Mouse (Mus musculus) MEL (cell line): ENCODE data around the gene Impdh1. TPM values are rescaled to one million over a fixed set of nuclear protein-coding genes. Genes with fewer than 3 reads are reported as not detected.

Experiments used
- DNase-seq: peaks from one replicate; pipeline ENCODE4 v3.0.0; 2011; ENCODE audit warnings: low read depth, low spot score
- H3K27ac ChIP-seq: 2 replicates; pipeline ENCODE4 v1.5.1; 2012; ENCODE audit warnings: low read depth, mild to moderate bottlenecking, control low read depth, low read length, moderate library complexity; ENCODE audit not compliant: control insufficient read depth
- H3K27me3 ChIP-seq, 2 experiments: fragments of 150-350 bp in 1 of 2; sonication (generic) in 1 of 2; 2 replicates each; pipeline ENCODE4 v1.6.1; 2012; ENCODE audit warnings: low read length in 2 of 2, mild to moderate bottlenecking in 2 of 2, improper control_type of control experiment in 1 of 2, moderate library complexity in 1 of 2; ENCODE audit not compliant: insufficient read depth in 2 of 2, control insufficient read depth in 1 of 2
- H3K36me3 ChIP-seq, 2 experiments: 2 replicates each; pipeline ENCODE4 v1.6.1; 2012 to 2014; ENCODE audit warnings: low read length in 2 of 2, improper control_type of control experiment in 1 of 2, inconsistent platforms in 1 of 2, mild to moderate bottlenecking in 1 of 2; ENCODE audit not compliant: insufficient read depth in 2 of 2, control insufficient read depth in 1 of 2
- H3K4me1 ChIP-seq, 2 experiments: fragments of 150-350 bp in 1 of 2; sonication (generic) in 1 of 2; 2 replicates each; pipeline ENCODE4 v1.6.1; 2012; ENCODE audit warnings: low read length in 2 of 2, improper control_type of control experiment in 1 of 2, mild to moderate bottlenecking in 1 of 2; ENCODE audit not compliant: insufficient read depth in 2 of 2, control insufficient read depth in 1 of 2
- H3K4me3 ChIP-seq, 2 experiments: fragments of 150-350 bp in 1 of 2; sonication (generic) in 1 of 2; 2 replicates each; pipeline ENCODE4 v1.5.1; 2012; ENCODE audit warnings: low read depth in 2 of 2, low read length in 2 of 2, mild to moderate bottlenecking in 2 of 2, moderate library complexity in 2 of 2, control low read depth in 1 of 2, improper control_type of control experiment in 1 of 2; ENCODE audit not compliant: control insufficient read depth in 1 of 2, insufficient read depth in 1 of 2
- H3K79me2 ChIP-seq: 2 replicates; pipeline ENCODE4 v1.6.1; 2012; ENCODE audit warnings: mild to moderate bottlenecking, low read length, moderate library complexity; ENCODE audit not compliant: control insufficient read depth, poor library complexity, insufficient read depth
- H3K9ac ChIP-seq: 2 replicates; pipeline ENCODE4 v1.6.1; 2012; ENCODE audit warnings: low read depth, mild to moderate bottlenecking, control low read depth, low read length, moderate library complexity; ENCODE audit not compliant: control insufficient read depth, poor library complexity, severe bottlenecking
- H3K9me3 ChIP-seq: fragments of 150-350 bp; sonication (generic); replicated peaks from 2 replicates; pipeline ENCODE4 v1.6.1; 2012; ENCODE audit warnings: mild to moderate bottlenecking, low read length, improper control_type of control experiment, moderate library complexity; ENCODE audit not compliant: insufficient read depth
- BHLHE40 ChIP-seq: IDR thresholded peaks from 2 replicates; pipeline ENCODE4 v1.6.1; 2012; ENCODE audit warnings: low read depth, mild to moderate bottlenecking, inconsistent platforms, low read length, improper control_type of control experiment, borderline replicate concordance
- CHD1 ChIP-seq: IDR thresholded peaks from 2 replicates; pipeline ENCODE4 v1.6.1; 2012; ENCODE audit warnings: low read depth, mild to moderate bottlenecking, inconsistent platforms, low read length, improper control_type of control experiment
- CHD2 ChIP-seq: IDR thresholded peaks from 2 replicates; pipeline ENCODE4 v1.6.1; 2011; ENCODE audit warnings: low read length, improper control_type of control experiment
- CTCF ChIP-seq, 3 experiments: IDR thresholded peaks in 2 of 3; conservative IDR thresholded peaks in 1 of 3; 2 replicates each; pipeline ENCODE4 v1.5.1; 2011 to 2012; ENCODE audit warnings: low read length in 3 of 3, low read depth in 2 of 3, mild to moderate bottlenecking in 2 of 3, improper control_type of control experiment in 1 of 3, inconsistent platforms in 1 of 3, mixed read lengths in 1 of 3, moderate library complexity in 1 of 3; ENCODE audit not compliant: control insufficient read depth in 1 of 3, insufficient read depth in 1 of 3, poor library complexity in 1 of 3, severe bottlenecking in 1 of 3
- ETS1 ChIP-seq: IDR thresholded peaks from 2 replicates; pipeline ENCODE4 v1.6.1; 2012; ENCODE audit warnings: low read depth, mild to moderate bottlenecking, inconsistent platforms, low read length, improper control_type of control experiment, moderate library complexity
- GABPA ChIP-seq: IDR thresholded peaks from 2 replicates; pipeline ENCODE4 v1.6.1; 2012; ENCODE audit warnings: low read depth, mild to moderate bottlenecking, inconsistent platforms, low read length, improper control_type of control experiment, moderate library complexity
- GATA1 ChIP-seq: IDR thresholded peaks from 2 replicates; pipeline ENCODE4 v1.6.1; 2011; ENCODE audit warnings: low read depth, low read length, improper control_type of control experiment
- MAFK ChIP-seq: IDR thresholded peaks from 2 replicates; pipeline ENCODE4 v1.6.1; 2011; ENCODE audit warnings: low read depth, mild to moderate bottlenecking, low read length, improper control_type of control experiment, borderline replicate concordance
- MAX ChIP-seq: IDR thresholded peaks from 2 replicates; pipeline ENCODE4 v1.6.1; 2011; ENCODE audit warnings: low read length, improper control_type of control experiment
- MYB ChIP-seq: IDR thresholded peaks from 2 replicates; pipeline ENCODE4 v1.6.1; 2011; ENCODE audit warnings: mild to moderate bottlenecking, low read depth, low read length, improper control_type of control experiment
- MYC ChIP-seq: IDR thresholded peaks from 2 replicates; pipeline ENCODE4 v1.6.1; 2011; ENCODE audit warnings: low read depth, mild to moderate bottlenecking, low read length, improper control_type of control experiment, moderate library complexity
- POLR2AphosphoS2 ChIP-seq: IDR thresholded peaks from 2 replicates; pipeline ENCODE4 v1.6.1; 2011; ENCODE audit warnings: low read length, improper control_type of control experiment
- RAD21 ChIP-seq: IDR thresholded peaks from 2 replicates; pipeline ENCODE4 v1.6.1; 2011; ENCODE audit warnings: mild to moderate bottlenecking, low read depth, low read length, improper control_type of control experiment
- RCOR1 ChIP-seq: IDR thresholded peaks from 2 replicates; pipeline ENCODE4 v1.6.1; 2012; ENCODE audit warnings: low read depth, mild to moderate bottlenecking, inconsistent platforms, low read length, improper control_type of control experiment
- TBP ChIP-seq: IDR thresholded peaks from 2 replicates; pipeline ENCODE4 v1.8.0; 2011; ENCODE audit warnings: low read depth, low read length, improper control_type of control experiment
- TCF12 ChIP-seq: IDR thresholded peaks from 2 replicates; pipeline ENCODE4 v1.6.1; 2014; ENCODE audit warnings: low read depth, mild to moderate bottlenecking, inconsistent platforms, low read length, improper control_type of control experiment, moderate library complexity
- USF1 ChIP-seq: IDR thresholded peaks from 2 replicates; pipeline ENCODE4 v1.6.1; 2014; ENCODE audit warnings: low read depth, mild to moderate bottlenecking, inconsistent platforms, low read length, improper control_type of control experiment, moderate library complexity
- USF2 ChIP-seq, 2 experiments: IDR thresholded peaks; 2 replicates each; pipeline ENCODE4 v1.6.1; 2011 to 2012; ENCODE audit warnings: improper control_type of control experiment in 2 of 2, low read length in 2 of 2, borderline replicate concordance in 1 of 2, inconsistent platforms in 1 of 2, low read depth in 1 of 2, mild to moderate bottlenecking in 1 of 2; ENCODE audit not compliant: insufficient read depth in 1 of 2
- ZC3H11A ChIP-seq: IDR thresholded peaks from 2 replicates; pipeline ENCODE4 v1.6.1; 2012; ENCODE audit warnings: low read depth, mild to moderate bottlenecking, inconsistent platforms, low read length, improper control_type of control experiment
- ZMIZ1 ChIP-seq: IDR thresholded peaks from 2 replicates; pipeline ENCODE4 v1.6.1; 2012; ENCODE audit warnings: low read depth, mild to moderate bottlenecking, inconsistent platforms, low read length, improper control_type of control experiment, moderate library complexity
- ZNF384 ChIP-seq: IDR thresholded peaks from 2 replicates; pipeline ENCODE4 v1.6.1; 2012; ENCODE audit warnings: low read depth, mild to moderate bottlenecking, inconsistent platforms, low read length, improper control_type of control experiment
- polyA plus RNA-seq, 2 experiments: library from polyadenylated mRNA; stranded (reverse) in 1 of 2; unstranded in 1 of 2; fragments of >175 nt in 1 of 2; fragments of >200 nt in 1 of 2; gene quantifications; 2 replicates each; pipeline versions ENCODE4 v1.2.1 to v1.2.4; 2012; ENCODE audit warnings: low replicate concordance in 2 of 2, low read depth in 1 of 2; ENCODE audit not compliant: insufficient read length in 2 of 2, insufficient read depth in 1 of 2, missing spikeins in 1 of 2
- total RNA-seq: library from RNA; depleted of rRNA; stranded (reverse); fragments of 300-350 nt; gene quantifications from 2 replicates; pipeline ENCODE4 v1.2.3, GENCODE M21; 2012

Impdh1 gene
- total and polyA plus RNA-seq, 3 experiments, result 15.3 to 55.1 TPM; not detected in 1

DNA sequence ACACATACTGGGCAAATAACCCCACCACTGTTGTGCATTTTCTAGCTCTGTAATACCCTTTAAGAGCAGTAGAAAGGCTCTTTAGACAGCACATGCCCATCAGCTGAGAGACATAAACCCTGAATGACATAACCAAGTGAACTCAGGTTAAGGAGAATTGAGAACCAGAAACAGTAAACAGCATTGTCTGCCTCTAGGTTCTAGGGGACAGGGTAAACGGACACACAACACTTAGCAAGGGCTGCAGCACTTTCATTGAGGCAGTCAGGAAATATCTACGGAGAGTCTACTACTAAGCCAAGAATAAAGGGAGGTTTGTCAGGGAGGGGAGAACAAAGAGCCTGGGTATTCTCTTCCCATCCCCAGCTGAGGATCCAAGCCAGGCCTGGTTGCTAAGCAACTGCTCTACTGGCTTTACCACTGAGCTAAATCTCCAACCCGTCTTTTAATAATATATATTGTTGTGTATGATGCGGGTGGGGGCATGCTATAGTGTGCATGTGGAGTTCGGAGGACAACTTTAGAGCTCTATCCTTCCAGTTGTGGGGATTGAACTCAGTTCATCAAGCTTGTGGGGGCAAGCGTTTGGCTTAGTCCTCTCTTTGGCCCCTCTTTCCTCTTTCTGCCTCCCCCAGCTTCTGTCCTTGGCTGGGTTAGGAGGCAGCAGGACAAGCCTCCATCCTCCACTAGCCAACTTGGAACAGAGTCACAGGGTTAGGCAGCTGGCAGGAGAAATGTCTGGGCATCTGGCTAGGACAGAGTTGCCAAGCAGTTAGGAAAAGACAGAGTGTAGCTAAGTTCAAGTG is 47.7 kb upstream of the Impdh1 start:
- Histone ChIP-seq H3K4me1 (no peaks in the 10 kb centered on the region), H3K36me3 (no peaks in the 10 kb centered on the region), H3K27me3 (peaks cover 38 to 56% of the 10 kb centered on the region in 2 experiments), H3K27ac (no peak overlapping the region), H3K9ac (no peak overlapping the region), H3K79me2 (no peaks in the 10 kb centered on the region), H3K4me3 (no peak overlapping the region), H3K9me3 (no peaks in the 10 kb centered on the region)
- no peak for DNase-seq
- TF ChIP-seq CTCF (IDR thresholded peaks at IDR 0.05 in 2 of 3, conservative IDR thresholded peaks at IDR 0.05 in 1 of 3; ENCODE audit: control insufficient read depth in 1 of 3, insufficient read depth in 1 of 3, low read depth in 2 of 3, low read length in 3 of 3, poor library complexity in 1 of 3, severe bottlenecking in 1 of 3), result no peak
- no peak for TF ChIP-seq ETS1
- no peak for TF ChIP-seq GATA1
- TF ChIP-seq CHD2, result no peak
- TF ChIP-seq MAX, result no peak
- TF ChIP-seq TCF12, result no peak
- TF ChIP-seq ZC3H11A, result no peak
- TF ChIP-seq ZMIZ1, result no peak
- TF ChIP-seq BHLHE40, result no peak
- TF ChIP-seq CHD1, result no peak
- TF ChIP-seq RCOR1, result no peak
- no peak for TF ChIP-seq MAFK
- no peak for TF ChIP-seq POLR2AphosphoS2
- TF ChIP-seq TBP, result no peak
- TF ChIP-seq USF1, result no peak
- TF ChIP-seq MYC, result no peak

DNA sequence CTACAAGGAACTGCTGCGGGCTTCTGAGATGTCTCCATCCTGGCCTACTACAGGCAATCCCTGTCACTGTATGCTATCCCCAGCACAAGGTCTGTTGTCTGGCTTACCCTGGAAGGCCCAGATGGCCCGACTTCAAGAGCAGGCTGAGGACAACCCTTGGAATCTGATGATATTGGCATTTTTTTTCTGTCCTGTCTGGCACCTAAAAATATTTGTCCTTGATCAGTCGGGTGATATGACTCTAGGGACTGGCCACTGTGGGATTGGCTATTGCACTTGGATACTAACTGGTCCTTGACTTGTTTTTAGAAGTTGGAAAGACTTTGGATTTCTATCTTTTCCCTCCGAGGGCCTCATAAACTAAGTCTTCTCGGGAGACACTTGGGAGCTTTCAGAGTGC is 45.7 kb upstream of the Impdh1 start:
- Histone ChIP-seq H3K9ac (no peak overlapping the region), H3K79me2 (no peaks in the 10 kb centered on the region)
- TF ChIP-seq RAD21 (no peak), ZNF384 (no peak), MYC (no peak), TBP (no peak), MYB (no peak), USF2 (IDR thresholded peaks at IDR 0.05; ENCODE audit: borderline replicate concordance in 1 of 2, insufficient read depth in 1 of 2, low read depth in 1 of 2, low read length in 2 of 2) (no peak), GABPA (no peak), TCF12 (no peak)
- TF ChIP-seq, all 39 proteins: peak for 0
- no peak overlapping the region for H3K27ac ChIP-seq
- H3K9me3 ChIP-seq, result no peaks in the 10 kb centered on the region
- no peak for DNase-seq
- H3K27me3 ChIP-seq, result peaks cover 39 to 58% of the 10 kb centered on the region in 2 experiments
- H3K4me3 ChIP-seq, result no peak overlapping the region
- H3K36me3 ChIP-seq, result no peaks in the 10 kb centered on the region
- H3K4me1 ChIP-seq, result no peaks in the 10 kb centered on the region
